Mouse (Mus musculus) heart, postnatal 0 days (tissue): ENCODE measurements around the gene Zfp280b.

ENCODE experiments used
- CTCF ChIP-seq: IDR thresholded peaks from 2 replicates; pipeline ENCODE4 v1.5.1; 2016; ENCODE audit warnings: antibody characterized with exemption, control low read depth, low read depth
- EP300 ChIP-seq: IDR thresholded peaks from 2 replicates; pipeline ENCODE4 v1.6.1; 2016; ENCODE audit warnings: antibody characterized with exemption, low read depth

- no peak for TF ChIP-seq CTCF
- no peak for TF ChIP-seq EP300
Measured at GRCm38 (mm10) chr10:76062439-76062838, 30.0 kb downstream of the Zfp280b start.
